12 mouse cellular contexts compared by ENCODE assay signal in genomic region chr4:128521276-128521675, GRCm38 (mm10).
"Had no signal": no experiment of that assay in that cellular context is flagged by ENCODE, and none has a peak within 500 bp of the region (broad histone marks: within the 10 kb centered on the region; RNA-seq: fewer than 3 reads in every experiment).

No protein-coding gene starts in this region.

- DNase-seq: lung, adult 18-20 months; lung, embryonic 14.5 days; lung, postnatal 14 days; lung, postnatal 36 days; retina, postnatal 1 day; right cerebral cortex, adult 18-20 months; right cerebral cortex, postnatal 25 days; right cerebral cortex, postnatal 4 days; spleen, adult 18-20 months; thymus, adult 18-20 months; thymus, postnatal 14 days; thymus, postnatal 36 days had no signal
